Mouse (Mus musculus): ENCODE measurements around the gene Cckar.
"Not testable (repeated sequence)": the region's sequence is repeated elsewhere in the genome, so short reads cannot be mapped to it uniquely, and the experiment has no call there.

Gene Cckar

GRCm38 (mm10) chr5:53673493-53674150 lies 33.9 kb downstream of the Cckar start:
- not testable (repeated sequence) for DNase-seq (ENCODE audit: low spot score in 2 of 2)

GRCm38 (mm10) chr5:53672352-53672751 lies 35.2 kb downstream of the Cckar start:
- DNase-seq (ENCODE audit: low spot score in 2 of 2): peak; percentile 72 to 78

- DNase-seq (ENCODE audit: low spot score in 2 of 2): no peak
Measured at GRCm38 (mm10) chr5:53671507-53671906, 36.0 kb downstream of the Cckar start.

- DNase-seq (ENCODE audit: low spot score in 2 of 2): no peak
Measured at GRCm38 (mm10) chr5:53670321-53670938, 37.1 kb downstream of the Cckar start.

- no peak for DNase-seq (ENCODE audit: low spot score in 2 of 2)
Measured at GRCm38 (mm10) chr5:53668021-53668420, 39.5 kb downstream of the Cckar start.

GRCm38 (mm10) chr5:53663665-53664064 lies 43.8 kb downstream of the Cckar start:
- DNase-seq (ENCODE audit: low spot score in 2 of 2): no peak

GRCm38 (mm10) chr5:53662413-53662812 lies 45.1 kb downstream of the Cckar start:
- no peak for DNase-seq (ENCODE audit: low spot score in 2 of 2)

GRCm38 (mm10) chr5:53661508-53661907 lies 46.0 kb downstream of the Cckar start:
- no peak for DNase-seq (ENCODE audit: low spot score in 2 of 2)

GRCm38 (mm10) chr5:53657925-53658324 lies 49.6 kb downstream of the Cckar start:
- no peak for DNase-seq (ENCODE audit: low spot score in 2 of 2)

- no peak for DNase-seq (ENCODE audit: low spot score in 2 of 2)
Measured at GRCm38 (mm10) chr5:53656596-53656995, 50.9 kb downstream of the Cckar start.

All from right cerebral cortex, adult 2 months (tissue).